Mouse (Mus musculus) forebrain, embryonic 15.5 days (tissue): ENCODE results near the gene Igfals. TPM values are rescaled to one million over a fixed set of nuclear protein-coding genes. Genes with fewer than 3 reads are reported as not detected.

ENCODE experiments used
- ATAC-seq: fragments of 200-750 bp; cut with Nextera tagmentation; replicated peaks from 2 replicates; pipeline ENCODE4 v1.8.0; 2017; ENCODE audit warnings: mild to moderate bottlenecking, moderate TSS enrichment, moderate library complexity
- H3K27ac ChIP-seq: fragments of 300-500 bp; sonication (generic); replicated peaks from 2 replicates; pipeline ENCODE4 v1.5.1; 2015; ENCODE audit warnings: mild to moderate bottlenecking, inconsistent platforms
- H3K27me3 ChIP-seq: fragments of 300-500 bp; sonication (generic); 2 replicates; pipeline ENCODE4 v1.6.1; 2015; ENCODE audit warnings: inconsistent platforms
- H3K36me3 ChIP-seq: fragments of 300-500 bp; sonication (generic); 2 replicates; pipeline ENCODE4 v1.6.1; 2015; ENCODE audit warnings: mild to moderate bottlenecking, inconsistent platforms
- H3K4me1 ChIP-seq: fragments of 300-500 bp; sonication (generic); 2 replicates; pipeline ENCODE4 v1.6.1; 2015; ENCODE audit warnings: inconsistent platforms
- H3K4me2 ChIP-seq: fragments of 300-500 bp; sonication (generic); replicated peaks from 2 replicates; pipeline ENCODE4 v1.6.1; 2015; ENCODE audit warnings: mild to moderate bottlenecking, inconsistent platforms
- H3K4me3 ChIP-seq: fragments of 300-500 bp; sonication (generic); 2 replicates; pipeline ENCODE4 v1.5.1; 2015; ENCODE audit warnings: mild to moderate bottlenecking, inconsistent platforms
- H3K9ac ChIP-seq: fragments of 300-500 bp; sonication (generic); replicated peaks from 2 replicates; pipeline ENCODE4 v1.6.1; 2015; ENCODE audit warnings: mild to moderate bottlenecking, inconsistent platforms
- H3K9me3 ChIP-seq: fragments of 300-500 bp; sonication (generic); 2 replicates; pipeline ENCODE4 v1.6.1; 2016; ENCODE audit warnings: inconsistent platforms
- WGBS: fragments of 180-500 bp; shearing (Covaris S2); methylation state at CpG from one replicate; pipeline ENCODE4 v1.1.7; 2015; ENCODE audit warnings: mixed read lengths; 5-methylcytosine and 5-hydroxymethylcytosine counted together
- polyA plus RNA-seq: library from polyadenylated mRNA; unstranded; fragments of >200 nt; fragmentation: Nextera tagmentation; extraction: Ambion mirVana; gene quantifications from 2 replicates; pipeline ENCODE4 v1.2.1, GENCODE M21; 2015

Gene Igfals
- polyA plus RNA-seq, 1 experiment from 2014 or later, result 0.11 TPM

- no peak for ATAC-seq
- WGBS, result 25% methylated on average over 11 of the region's 11 CpGs
Observed at GRCm38 (mm10) chr17:24896993-24897269, 31.1 kb downstream of the Igfals start.

GRCm38 (mm10) chr17:24897600-24897999, 31.8 kb downstream of the Igfals start:
- WGBS, result 76% methylated on average over 4 of the region's 4 CpGs
- peak overlapping the region; percentile 59 for H3K4me3 ChIP-seq
- H3K27me3 ChIP-seq, result no peaks in the 10 kb centered on the region
- no peak overlapping the region for H3K27ac ChIP-seq
- no peak for ATAC-seq
- H3K36me3 ChIP-seq, result peaks cover 56% of the 10 kb centered on the region
- no peaks in the 10 kb centered on the region for H3K9me3 ChIP-seq
- peaks cover 37% of the 10 kb centered on the region for H3K4me1 ChIP-seq
- H3K9ac ChIP-seq, result no peak overlapping the region
- peak overlapping the region; percentile 96 for H3K4me2 ChIP-seq

More at GRCm38 (mm10) chr17:24896993-24897269, 31.1 kb downstream of the Igfals start:
- Histone ChIP-seq H3K27me3 (no peaks in the 10 kb centered on the region), H3K9me3 (no peaks in the 10 kb centered on the region), H3K4me3 (peak overlapping the region; percentile 59), H3K27ac (peak overlapping the region; percentile 81), H3K9ac (peak overlapping the region; percentile 83), H3K4me2 (peak overlapping the region; percentile 96), H3K36me3 (peaks cover 56% of the 10 kb centered on the region), H3K4me1 (peaks cover 37% of the 10 kb centered on the region)

- H3K9ac ChIP-seq, result no peak overlapping the region
- no peak overlapping the region for H3K27ac ChIP-seq
- H3K4me2 ChIP-seq, result peak overlapping the region; percentile 96; the same call in 1 of the 2 replicates
- 0 out of 2 replicates have a peak overlapping the region, but pooled peaks have one; percentile 59 for H3K4me3 ChIP-seq
- no peaks in the 10 kb centered on the region for H3K9me3 ChIP-seq
- no peak for ATAC-seq
- peaks cover 56% of the 10 kb centered on the region for H3K36me3 ChIP-seq
- H3K4me1 ChIP-seq, result peaks cover 37% of the 10 kb centered on the region
- 78% methylated on average over 4 of the region's 4 CpGs for WGBS
- H3K27me3 ChIP-seq, result no peaks in the 10 kb centered on the region
Observed at GRCm38 (mm10) chr17:24898041-24898854, 32.5 kb downstream of the Igfals start.

GRCm38 (mm10) chr17:24899153-24899552, 33.4 kb downstream of the Igfals start:
- Histone ChIP-seq H3K27ac (no peak overlapping the region), H3K36me3 (peaks cover 62% of the 10 kb centered on the region), H3K4me3 (no peak overlapping the region), H3K9ac (no peak overlapping the region), H3K9me3 (no peaks in the 10 kb centered on the region), H3K27me3 (no peaks in the 10 kb centered on the region), H3K4me2 (no peak overlapping the region), H3K4me1 (peaks cover 29% of the 10 kb centered on the region)
- ATAC-seq, result no peak
- WGBS, result 86% methylated on average over 5 of the region's 5 CpGs

- no peaks in the 10 kb centered on the region for H3K27me3 ChIP-seq
- peaks cover 70% of the 10 kb centered on the region for H3K36me3 ChIP-seq
- no peak overlapping the region for H3K9ac ChIP-seq
- H3K4me3 ChIP-seq, result no peak overlapping the region
- no peak overlapping the region for H3K4me2 ChIP-seq
- no peaks in the 10 kb centered on the region for H3K9me3 ChIP-seq
- no peak overlapping the region for H3K27ac ChIP-seq
- peaks cover 24% of the 10 kb centered on the region for H3K4me1 ChIP-seq
- WGBS, result 91% methylated on average over 6 of the region's 6 CpGs
- ATAC-seq, result no peak
Observed at GRCm38 (mm10) chr17:24900014-24900413, 34.2 kb downstream of the Igfals start.

- H3K27me3 ChIP-seq, result no peaks in the 10 kb centered on the region
- 95% methylated on average over 5 of the region's 5 CpGs for WGBS
- H3K9me3 ChIP-seq, result no peaks in the 10 kb centered on the region
- H3K36me3 ChIP-seq, result peaks cover 91% of the 10 kb centered on the region
- no peak overlapping the region for H3K4me2 ChIP-seq
- no peak overlapping the region for H3K9ac ChIP-seq
- ATAC-seq, result no peak
- H3K4me1 ChIP-seq, result peaks cover 9% of the 10 kb centered on the region
- no peak overlapping the region for H3K27ac ChIP-seq
- no peak overlapping the region for H3K4me3 ChIP-seq
Observed at GRCm38 (mm10) chr17:24902124-24902523, 36.3 kb downstream of the Igfals start.

- 69% methylated on average over 9 of the region's 9 CpGs for WGBS
- Histone ChIP-seq H3K36me3 (peaks cover 98% of the 10 kb centered on the region), H3K9me3 (no peaks in the 10 kb centered on the region)
Observed at GRCm38 (mm10) chr17:24902671-24903474, 37.1 kb downstream of the Igfals start.

GRCm38 (mm10) chr17:24903767-24904166, 38.0 kb downstream of the Igfals start:
- Histone ChIP-seq H3K4me2 (no peak overlapping the region), H3K9me3 (no peaks in the 10 kb centered on the region), H3K4me1 (no peaks in the 10 kb centered on the region), H3K27ac (no peak overlapping the region), H3K27me3 (no peaks in the 10 kb centered on the region), H3K9ac (no peak overlapping the region), H3K36me3 (peaks cover 100% of the 10 kb centered on the region), H3K4me3 (no peak overlapping the region)
- ATAC-seq, result no peak
- WGBS, result 93% methylated on average over 9 of the region's 9 CpGs

More at GRCm38 (mm10) chr17:24902671-24903474, 37.1 kb downstream of the Igfals start:
- ATAC-seq, result no peak
- no peak overlapping the region for H3K9ac ChIP-seq
- H3K27ac ChIP-seq, result no peak overlapping the region
- H3K27me3 ChIP-seq, result no peaks in the 10 kb centered on the region
- H3K4me3 ChIP-seq, result no peak overlapping the region
- no peak overlapping the region for H3K4me2 ChIP-seq
- H3K4me1 ChIP-seq, result peaks cover 2% of the 10 kb centered on the region

- H3K36me3 ChIP-seq, result peaks cover 96% of the 10 kb centered on the region
- 97% methylated on average over 2 of the region's 2 CpGs for WGBS
- H3K4me2 ChIP-seq, result no peak overlapping the region
- no peaks in the 10 kb centered on the region for H3K9me3 ChIP-seq
- no peak overlapping the region for H3K27ac ChIP-seq
- no peak for ATAC-seq
- H3K4me3 ChIP-seq, result no peak overlapping the region
- H3K9ac ChIP-seq, result no peak overlapping the region
- no peaks in the 10 kb centered on the region for H3K27me3 ChIP-seq
- H3K4me1 ChIP-seq, result no peaks in the 10 kb centered on the region
Observed at GRCm38 (mm10) chr17:24907591-24907990, 41.8 kb downstream of the Igfals start.

GRCm38 (mm10) chr17:24913984-24914383, 48.2 kb downstream of the Igfals start:
- no peaks in the 10 kb centered on the region for H3K4me1 ChIP-seq
- no peak overlapping the region for H3K9ac ChIP-seq
- no peaks in the 10 kb centered on the region for H3K9me3 ChIP-seq
- no peak for ATAC-seq
- H3K27me3 ChIP-seq, result no peaks in the 10 kb centered on the region
- H3K4me3 ChIP-seq, result no peak overlapping the region
- H3K4me2 ChIP-seq, result no peak overlapping the region
- peaks cover 95% of the 10 kb centered on the region for H3K36me3 ChIP-seq
- H3K27ac ChIP-seq, result no peak overlapping the region

- ATAC-seq, result no peak
- no peaks in the 10 kb centered on the region for H3K4me1 ChIP-seq
- WGBS, result 88% methylated on average over 1 of the region's 1 CpGs
Observed at GRCm38 (mm10) chr17:24923246-24923645, 57.4 kb downstream of the Igfals start.

GRCm38 (mm10) chr17:24929506-24929905, 63.7 kb downstream of the Igfals start:
- no peak overlapping the region for H3K4me2 ChIP-seq
- H3K4me3 ChIP-seq, result no peak overlapping the region
- no peaks in the 10 kb centered on the region for H3K9me3 ChIP-seq
- no peak overlapping the region for H3K9ac ChIP-seq
- H3K27ac ChIP-seq, result no peak overlapping the region
- peaks cover 42% of the 10 kb centered on the region for H3K36me3 ChIP-seq
- whole genome bisulfite sequencing, result 89% methylated on average over 1 of the region's 1 CpGs
- no peak for ATAC-seq
- H3K4me1 ChIP-seq, result peaks cover 15% of the 10 kb centered on the region
- no peaks in the 10 kb centered on the region for H3K27me3 ChIP-seq

More at GRCm38 (mm10) chr17:24923246-24923645, 57.4 kb downstream of the Igfals start:
- no peak overlapping the region for H3K27ac ChIP-seq
- no peak overlapping the region for H3K9ac ChIP-seq
- peaks cover 96% of the 10 kb centered on the region for H3K36me3 ChIP-seq
- no peak overlapping the region for H3K4me2 ChIP-seq
- no peaks in the 10 kb centered on the region for H3K27me3 ChIP-seq
- H3K4me3 ChIP-seq, result no peak overlapping the region
- H3K9me3 ChIP-seq, result no peaks in the 10 kb centered on the region
